In genomic region chr5:22489091-22489490, GRCm38 (mm10) we compare ENCODE assay signal across 9 mouse cellular contexts.
DNase-seq lines count a peak whose midpoint lies in the region; ATAC-seq and TF ChIP-seq lines count a peak whose summit lies in the region.
"Had no signal": no experiment of that assay in that cellular context is flagged by ENCODE, and none has a peak within 500 bp of the region (broad histone marks: within the 10 kb centered on the region; RNA-seq: fewer than 3 reads in every experiment).

No protein-coding gene starts in this region.

- ATAC-seq in liver, postnatal 0 days, result no peak

- TF ChIP-seq POLR2A in ES-Bruce4 (IDR thresholded peaks at IDR 0.05; ENCODE audit: insufficient read depth, low read length), result no peak
- no peak for TF ChIP-seq POLR2A in brain, embryonic 14.5 days (IDR thresholded peaks at IDR 0.05; ENCODE audit: borderline replicate concordance, extremely low read depth, insufficient read depth, insufficient read length, poor library complexity, severe bottlenecking)

- no peaks in the 10 kb centered on the region for H3K9me3 ChIP-seq in ES-Bruce4 (replicated peaks; ENCODE audit: control insufficient read depth, insufficient read depth, low read length, poor library complexity, severe bottlenecking)
- H3K9me3 ChIP-seq in liver, postnatal 0 days (ENCODE audit: low read length), result no peaks in the 10 kb centered on the region
- no peaks in the 10 kb centered on the region for H3K9me3 ChIP-seq in forebrain, embryonic 10.5 days
- H3K9me3 ChIP-seq: neural tube, embryonic 13.5 days had no signal

- no peak overlapping the region for H3K9ac ChIP-seq in ES-Bruce4 (ENCODE audit: low read depth, poor library complexity, severe bottlenecking)
- no peak overlapping the region for H3K9ac ChIP-seq in liver, postnatal 0 days (replicated peaks)
- H3K9ac ChIP-seq: neural tube, embryonic 13.5 days had no signal

- intact Hi-C loops in left cerebral cortex, postnatal 36 days (cut with DNase I), result no loop called here

- no peaks in the 10 kb centered on the region for H3K27me3 ChIP-seq in ES-Bruce4 (ENCODE audit: control insufficient read depth, insufficient read depth, low read length, poor library complexity, severe bottlenecking)
- no peaks in the 10 kb centered on the region for H3K27me3 ChIP-seq in liver, postnatal 0 days (ENCODE audit: insufficient read depth, low read length)
- no peaks in the 10 kb centered on the region for H3K27me3 ChIP-seq in forebrain, embryonic 10.5 days (ENCODE audit: poor library complexity, severe bottlenecking)
- H3K27me3 ChIP-seq: neural tube, embryonic 13.5 days had no signal

- peak; percentile 49 for TF ChIP-seq CTCF in ES-Bruce4 (IDR thresholded peaks at IDR 0.05; ENCODE audit: low read depth, low read length)
- TF ChIP-seq CTCF in brain, embryonic 14.5 days (IDR thresholded peaks at IDR 0.05; ENCODE audit: borderline replicate concordance, extremely low read depth, insufficient read depth, insufficient read length), result 0 out of 2 replicates have a peak, but pooled peaks have one; percentile 20
- peak; percentile 66 for TF ChIP-seq CTCF in liver, postnatal 0 days (IDR thresholded peaks at IDR 0.05; ENCODE audit: low read depth)

- 75% methylated on average over 4 of the region's 4 CpGs for WGBS in liver, postnatal 0 days (ENCODE audit: insufficient replicate concordance)
- WGBS in forebrain, embryonic 10.5 days, result 73% methylated on average over 4 of the region's 4 CpGs

- peaks cover 6% of the 10 kb centered on the region; the same call in 1 of the 2 replicates for H3K36me3 ChIP-seq in ES-Bruce4 (ENCODE audit: control insufficient read depth, insufficient read depth, low read length, poor library complexity, severe bottlenecking)
- H3K36me3 ChIP-seq in liver, postnatal 0 days (replicated peaks; ENCODE audit: insufficient read depth, low read length), result 0 out of 2 replicates have a peak, but pooled peaks cover 10% of the 10 kb centered on the region
- peaks cover 37% of the 10 kb centered on the region for H3K36me3 ChIP-seq in forebrain, embryonic 10.5 days (replicated peaks)

- H3K4me2 ChIP-seq in liver, postnatal 0 days (ENCODE audit: low read depth, low read length), result no peak overlapping the region
- H3K4me2 ChIP-seq: neural tube, embryonic 13.5 days had no signal

- TF ChIP-seq EP300 in ES-Bruce4 (IDR thresholded peaks at IDR 0.05; ENCODE audit: insufficient read depth, low read depth, low read length), result no peak
- TF ChIP-seq EP300 in liver, postnatal 0 days (IDR thresholded peaks at IDR 0.05; ENCODE audit: low read depth), result no peak

- H3K27ac ChIP-seq in ES-Bruce4 (ENCODE audit: insufficient read depth, low read length), result no peak overlapping the region
- no peak overlapping the region for H3K27ac ChIP-seq in liver, postnatal 0 days (ENCODE audit: low read depth)
- no peak overlapping the region for H3K27ac ChIP-seq in forebrain, embryonic 10.5 days
- H3K27ac ChIP-seq: neural tube, embryonic 13.5 days had no signal

- no peak overlapping the region for H3K4me3 ChIP-seq in ES-Bruce4 (ENCODE audit: low read depth, low read length)
- no peak overlapping the region for H3K4me3 ChIP-seq in liver, postnatal 0 days (ENCODE audit: low read depth, low read length)
- H3K4me3 ChIP-seq in forebrain, embryonic 10.5 days, result no peak overlapping the region
- H3K4me3 ChIP-seq: neural tube, embryonic 13.5 days had no signal

- peak; percentile 16 for DNase-seq in kidney, adult 9 months
- DNase-seq in kidney, postnatal 14 days, result no peak
- DNase-seq in brain, embryonic 14.5 days (ENCODE audit: low read depth), result no peak
- DNase-seq in liver, postnatal 0 days, result peak; percentile 45
- no peak for DNase-seq in left cerebral cortex, postnatal 36 days (ENCODE audit: low spot score in 2 of 2)
- no peak for DNase-seq in right cerebral cortex, postnatal 25 days
- DNase-seq in forebrain, embryonic 10.5 days (ENCODE audit: extremely low spot score, low spot score), result no peak

- H3K4me1 ChIP-seq in ES-Bruce4 (ENCODE audit: control insufficient read depth, insufficient read depth, low read length), result peaks cover 2% of the 10 kb centered on the region
- H3K4me1 ChIP-seq in liver, postnatal 0 days (ENCODE audit: insufficient read depth), result peaks cover 9% of the 10 kb centered on the region
- no peaks in the 10 kb centered on the region for H3K4me1 ChIP-seq in forebrain, embryonic 10.5 days
- H3K4me1 ChIP-seq: neural tube, embryonic 13.5 days had no signal

Comparison
In these comparisons a context has a peak if more than half of its experiments do, and no peak if none do; other contexts are left out.
1. DNase-seq: peak in kidney, adult 9 months (single experiment) and liver, postnatal 0 days (single experiment); none in kidney, postnatal 14 days (single experiment), brain, embryonic 14.5 days (single experiment), left cerebral cortex, postnatal 36 days (0 of 2), right cerebral cortex, postnatal 25 days (single experiment) and forebrain, embryonic 10.5 days (single experiment).
2. Peak in every context shown above with its lines, with median percentiles within 50 percentile points of each other: CTCF ChIP-seq.